Mouse (Mus musculus): ENCODE measurements around the gene Fggy.

Fggy gene

GRCm38 (mm10) chr4:95931331-95931730 is 374.0 kb downstream of the Fggy start:
- in situ Hi-C loops (cut with MboI; ENCODE audit: unreplicated experiment in 2 of 2): no loop called here

GRCm38 (mm10) chr4:95933801-95934356 is 376.6 kb downstream of the Fggy start:
- in situ Hi-C loops (cut with MboI; ENCODE audit: unreplicated experiment in 2 of 2): no loop called here

- in situ Hi-C loops (cut with MboI; ENCODE audit: unreplicated experiment in 2 of 2): no loop called here
Measured at GRCm38 (mm10) chr4:95934384-95935035, 377.2 kb downstream of the Fggy start.

- in situ Hi-C loops (cut with MboI; ENCODE audit: unreplicated experiment in 2 of 2): no loop called here
Measured at GRCm38 (mm10) chr4:95938701-95939100, 381.4 kb downstream of the Fggy start.

GRCm38 (mm10) chr4:95947896-95948295 is 390.6 kb downstream of the Fggy start:
- in situ Hi-C loops (cut with MboI; ENCODE audit: unreplicated experiment in 2 of 2): no loop called here

- in situ Hi-C loops (cut with MboI; ENCODE audit: unreplicated experiment in 2 of 2): no loop called here
Measured at GRCm38 (mm10) chr4:95953328-95953727, 396.0 kb downstream of the Fggy start.

- in situ Hi-C loops (cut with MboI; ENCODE audit: unreplicated experiment in 2 of 2): no loop called here
Measured at GRCm38 (mm10) chr4:95966928-95967724, 409.8 kb downstream of the Fggy start, which contains the start of gene Hook1. Gene Hook1 (plus strand): TSS chr4:95967240.
